27 mouse cellular contexts compared by ENCODE assay signal in the genomic region with DNA sequence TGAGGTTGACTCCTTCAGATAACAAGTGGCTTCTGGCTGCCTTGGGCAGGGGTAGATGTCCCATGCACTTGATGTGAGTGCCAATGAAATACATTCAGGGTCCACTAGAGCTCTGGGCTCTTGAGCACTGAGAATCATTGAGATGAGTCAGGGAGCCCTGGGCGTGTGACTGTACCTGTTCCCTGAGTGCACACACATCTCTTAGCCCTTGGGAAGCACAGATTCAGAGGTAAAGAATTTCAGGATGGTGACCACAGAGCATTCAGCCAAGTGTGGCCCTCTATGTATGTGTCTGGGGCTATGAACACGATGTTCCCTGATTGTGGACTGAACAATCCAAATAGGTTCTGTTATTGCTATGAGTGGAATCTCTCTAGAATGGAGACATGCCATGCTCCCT.
A peak's percentile ranks its signal among the peaks of the same experiment; 100 is the strongest.
DNase-seq lines count a peak whose midpoint lies in the region; ATAC-seq and TF ChIP-seq lines count a peak whose summit lies in the region.
"Had no signal": no experiment of that assay in that cellular context is flagged by ENCODE, and none has a peak within 500 bp of the region (broad histone marks: within the 10 kb centered on the region; RNA-seq: fewer than 3 reads in every experiment).

No protein-coding gene starts in this region.

- no peaks in the 10 kb centered on the region for H3K4me1 ChIP-seq in lung, postnatal 0 days (ENCODE audit: insufficient read depth, low read depth, low read length)
- H3K4me1 ChIP-seq: embryonic facial prominence, embryonic 13.5 days; forebrain, embryonic 10.5 days; forebrain, embryonic 12.5 days had no signal

- ATAC-seq in lung, postnatal 0 days = peak; percentile 93
- ATAC-seq: activated CD4-positive, CD25-positive, alpha-beta regulatory T cell, adult 4 months; CD4-positive, CD25-positive, alpha-beta regulatory T cell, adult 4 months; forebrain, embryonic 14.5 days; forebrain, embryonic 16.5 days had no signal

- H3K9ac ChIP-seq in lung, postnatal 0 days (replicated peaks; ENCODE audit: low read depth) = no peak overlapping the region
- H3K9ac ChIP-seq: embryonic facial prominence, embryonic 13.5 days; embryonic facial prominence, embryonic 15.5 days; forebrain, embryonic 12.5 days had no signal

- TF ChIP-seq CTCF in lung, postnatal 0 days (IDR thresholded peaks at IDR 0.05) = no peak

- no peaks in the 10 kb centered on the region for H3K36me3 ChIP-seq in lung, postnatal 0 days (ENCODE audit: insufficient read depth, low read length)
- H3K36me3 ChIP-seq: embryonic facial prominence, embryonic 13.5 days; embryonic facial prominence, embryonic 15.5 days; forebrain, embryonic 10.5 days; forebrain, embryonic 12.5 days; G1E had no signal

- H3K4me2 ChIP-seq in lung, postnatal 0 days (replicated peaks; ENCODE audit: low read depth, low read length) = no peak overlapping the region
- H3K4me2 ChIP-seq: embryonic facial prominence, embryonic 13.5 days; embryonic facial prominence, embryonic 15.5 days; forebrain, embryonic 12.5 days had no signal

- H3K27me3 ChIP-seq in lung, postnatal 0 days (replicated peaks; ENCODE audit: insufficient read depth, low read length) = no peaks in the 10 kb centered on the region
- H3K27me3 ChIP-seq: CH12.LX; embryonic facial prominence, embryonic 13.5 days; embryonic facial prominence, embryonic 15.5 days had no signal

- no peaks in the 10 kb centered on the region for H3K9me3 ChIP-seq in lung, postnatal 0 days (ENCODE audit: low read length)
- H3K9me3 ChIP-seq: embryonic facial prominence, embryonic 13.5 days; embryonic facial prominence, embryonic 15.5 days; forebrain, embryonic 10.5 days; forebrain, embryonic 12.5 days; G1E had no signal

- no peak overlapping the region for H3K4me3 ChIP-seq in lung, postnatal 0 days (ENCODE audit: low read depth, low read length)
- H3K4me3 ChIP-seq: embryonic facial prominence, embryonic 13.5 days; embryonic facial prominence, embryonic 15.5 days; erythroblast, embryonic 14.5 days; forebrain, embryonic 10.5 days; forebrain, embryonic 12.5 days had no signal

- peak; percentile 53 for DNase-seq in lung, postnatal 0 days (ENCODE audit: low spot score)
- no peak for DNase-seq in lung, postnatal 4 days
- DNase-seq in 3134 (ENCODE audit: extremely low read depth, insufficient read length, low spot score) = peak; percentile 45
- peak; percentile 44 for DNase-seq in Muller cell, postnatal 12 days (ENCODE audit: inconsistent ontology term)
- no peak for DNase-seq in layer of hippocampus, postnatal 10 days (ENCODE audit: low spot score in 2 of 2)
- DNase-seq in heart, postnatal 4 days = no peak
- DNase-seq: adrenal gland, adult 8-10 months; adrenal gland, postnatal 14 days; adrenal gland, postnatal 36 days; B cell, adult 2 months; cerebellum, adult 11-12 months; cerebellum, adult 2 months; cerebellum, adult 9-10 months; cerebellum, postnatal 10 days; cerebellum, postnatal 25 days; embryo, embryonic 11 days had no signal

- WGBS in lung, postnatal 0 days = 71% methylated on average over 2 of the region's 2 CpGs

- no peak overlapping the region for H3K27ac ChIP-seq in lung, postnatal 0 days (ENCODE audit: low read length)
- H3K27ac ChIP-seq: embryonic facial prominence, embryonic 13.5 days; embryonic facial prominence, embryonic 15.5 days; forebrain, embryonic 10.5 days; forebrain, embryonic 12.5 days had no signal

- TF ChIP-seq EP300 in lung, postnatal 0 days (IDR thresholded peaks at IDR 0.05) = peak; percentile 97

Comparison
In these comparisons a context has a peak if more than half of its experiments do, and no peak if none do; other contexts are left out.
1. DNase-seq: peak in lung, postnatal 0 days (single experiment), 3134 (single experiment) and Muller cell, postnatal 12 days (single experiment); none in lung, postnatal 4 days (0 of 2), layer of hippocampus, postnatal 10 days (0 of 2) and heart, postnatal 4 days (single experiment).